Mouse (Mus musculus) heart, postnatal 0 days (tissue): Measurements from ENCODE around the gene Gdf7. TPM values are rescaled to one million over a fixed set of nuclear protein-coding genes. Genes with fewer than 3 reads are reported as not detected.

Experiments
- ATAC-seq: fragments of 200-750 bp; cut with Nextera tagmentation; 2 replicates; pipeline ENCODE4 v1.8.0; 2017; ENCODE audit warnings: low read depth, moderate number of reproducible peaks, moderate library complexity; ENCODE audit not compliant: insufficient read depth
- DNase-seq: peaks from one replicate; pipeline ENCODE4 v3.0.0-alpha.2; 2016; ENCODE audit warnings: low spot score
- H3K27ac ChIP-seq: fragments of 300-500 bp; sonication (generic); 2 replicates; pipeline ENCODE4 v1.5.1; 2014; ENCODE audit warnings: low read depth, mild to moderate bottlenecking
- H3K27me3 ChIP-seq: fragments of 300-500 bp; sonication (generic); 2 replicates; pipeline ENCODE4 v1.6.1; 2014; ENCODE audit warnings: low read length, mixed read lengths; ENCODE audit not compliant: control insufficient read depth, insufficient read depth
- H3K36me3 ChIP-seq: fragments of 300-500 bp; sonication (generic); replicated peaks from 2 replicates; pipeline ENCODE4 v1.6.1; 2014; ENCODE audit warnings: low read length, mixed read lengths; ENCODE audit not compliant: control insufficient read depth, insufficient read depth
- H3K4me1 ChIP-seq: fragments of 300-500 bp; sonication (generic); 2 replicates; pipeline ENCODE4 v1.6.1; 2014; ENCODE audit warnings: antibody characterized with exemption; ENCODE audit not compliant: control insufficient read depth, insufficient read depth
- H3K4me2 ChIP-seq: fragments of 300-500 bp; sonication (generic); 2 replicates; pipeline ENCODE4 v1.6.1; 2014; ENCODE audit warnings: low read depth, mild to moderate bottlenecking, low read length, moderate library complexity
- H3K4me3 ChIP-seq: fragments of 300-500 bp; sonication (generic); 2 replicates; pipeline ENCODE4 v1.5.1; 2014; ENCODE audit warnings: low read depth, low read length
- H3K9ac ChIP-seq: fragments of 300-500 bp; sonication (generic); replicated peaks from 2 replicates; pipeline ENCODE4 v1.6.1; 2014; ENCODE audit warnings: low read depth, low read length, mixed read lengths
- H3K9me3 ChIP-seq: fragments of 300-500 bp; sonication (generic); replicated peaks from 2 replicates; pipeline ENCODE4 v1.6.1; 2016; ENCODE audit warnings: low read length; ENCODE audit not compliant: control insufficient read depth
- CTCF ChIP-seq: IDR thresholded peaks from 2 replicates; pipeline ENCODE4 v1.5.1; 2016; ENCODE audit warnings: antibody characterized with exemption, control low read depth, low read depth
- EP300 ChIP-seq: IDR thresholded peaks from 2 replicates; pipeline ENCODE4 v1.6.1; 2016; ENCODE audit warnings: antibody characterized with exemption, low read depth
- WGBS: fragments of 180-500 bp; shearing (Covaris S2); extraction: QIAGEN DNeasy Blood & Tissue Kit; methylation state at CpG from one replicate; pipeline ENCODE4 v1.1.7; 2014; 5-methylcytosine and 5-hydroxymethylcytosine counted together
- polyA plus RNA-seq: library from polyadenylated mRNA; unstranded; fragments of >200 nt; fragmentation: Nextera tagmentation; extraction: Ambion mirVana; gene quantifications from 2 replicates; pipeline ENCODE4 v1.2.1, GENCODE M21; 2015
- total RNA-seq: library from RNA; depleted of rRNA; stranded (reverse); fragments of >200 nt; gene quantifications from 2 replicates; pipeline ENCODE4 v1.2.3, GENCODE M21; 2014; ENCODE audit warnings: low replicate concordance

Gene Gdf7
- total and polyA plus RNA-seq, 2 experiments from 2014 or later, result not detected

- 38% methylated on average over 5 of the region's 5 CpGs for WGBS
- Histone ChIP-seq H3K4me1 (no peaks in the 10 kb centered on the region), H3K36me3 (peaks cover 45% of the 10 kb centered on the region), H3K4me3 (no peak overlapping the region), H3K27ac (no peak overlapping the region), H3K27me3 (no peaks in the 10 kb centered on the region), H3K9me3 (no peaks in the 10 kb centered on the region), H3K9ac (no peak overlapping the region), H3K4me2 (no peak overlapping the region)
- TF ChIP-seq EP300 (no peak), CTCF (peak; percentile 92)
- ATAC-seq (peak; percentile 66), DNase-seq (peak; percentile 43)
Measured at GRCm38 (mm10) chr12:8320084-8320713, 18.4 kb upstream of the Gdf7 start.

- Histone ChIP-seq H3K4me2 (no peak overlapping the region), H3K4me3 (no peak overlapping the region), H3K36me3 (peaks cover 27% of the 10 kb centered on the region)
Measured at GRCm38 (mm10) chr12:8316541-8316940, 14.8 kb upstream of the Gdf7 start.

GRCm38 (mm10) chr12:8313773-8314172 lies 12.0 kb upstream of the Gdf7 start:
- no peak for DNase-seq
- Histone ChIP-seq H3K27me3 (0 out of 2 replicates have a peak, but pooled peaks cover 5% of the 10 kb centered on the region), H3K9me3 (no peaks in the 10 kb centered on the region), H3K4me2 (peak overlapping the region; percentile 85), H3K4me1 (no peaks in the 10 kb centered on the region; the same call in 1 of the 2 replicates), H3K27ac (no peak overlapping the region), H3K9ac (peak overlapping the region; percentile 72), H3K36me3 (peaks cover 13% of the 10 kb centered on the region), H3K4me3 (peak overlapping the region; percentile 71)
- TF ChIP-seq CTCF, result no peak
- TF ChIP-seq EP300, result no peak
- 19% methylated on average over 12 of the region's 12 CpGs for WGBS
- peak; percentile 8; the same call in 1 of the 2 replicates for ATAC-seq

More at GRCm38 (mm10) chr12:8316541-8316940, 14.8 kb upstream of the Gdf7 start:
- Histone ChIP-seq H3K27me3 (no peaks in the 10 kb centered on the region), H3K9me3 (no peaks in the 10 kb centered on the region), H3K27ac (no peak overlapping the region), H3K4me1 (no peaks in the 10 kb centered on the region; the same call in 1 of the 2 replicates), H3K9ac (no peak overlapping the region)
- TF ChIP-seq EP300 (no peak), CTCF (peak; percentile 14; the same call in 1 of the 2 replicates)
- 87% methylated on average over 5 of the region's 5 CpGs for WGBS
- ATAC-seq (no peak), DNase-seq (no peak)

- TF ChIP-seq CTCF (peak; percentile 91), EP300 (no peak)
- Histone ChIP-seq H3K27ac (0 out of 2 replicates have a peak within 1 kb of the TSS, but pooled peaks have one; percentile 13), H3K9ac (peak within 1 kb of the TSS; percentile 72), H3K4me2 (peak within 1 kb of the TSS; percentile 85), H3K4me3 (peak within 1 kb of the TSS; percentile 71), H3K36me3 (peaks cover 9% of the 10 kb centered on the region; the same call in 1 of the 2 replicates), H3K9me3 (no peaks in the 10 kb centered on the region), H3K27me3 (0 out of 2 replicates have a peak, but pooled peaks cover 5% of the 10 kb centered on the region), H3K4me1 (no peaks in the 10 kb centered on the region; the same call in 1 of the 2 replicates)
- under 1% methylated on average over 38 of the region's 38 CpGs for WGBS
- ATAC-seq (peak; percentile 88), DNase-seq (peak; percentile 84)
Measured at GRCm38 (mm10) chr12:8313270-8313771, 11.6 kb upstream of the Gdf7 start, which contains the start of gene Hs1bp3. Gene Hs1bp3, plus strand, starts transcription at chr12:8313432.

- no peaks in the 10 kb centered on the region for H3K9me3 ChIP-seq
- 0 out of 2 replicates have a peak, but pooled peaks cover under 1% of the 10 kb centered on the region for H3K36me3 ChIP-seq
- TF ChIP-seq EP300 (no peak), CTCF (no peak)
- H3K4me2 ChIP-seq, result no peak overlapping the region
- ATAC-seq (no peak), DNase-seq (no peak)
- 81% methylated on average over 4 of the region's 4 CpGs for WGBS
- H3K4me1 ChIP-seq, result no peaks in the 10 kb centered on the region; the same call in 1 of the 2 replicates
- no peak overlapping the region for H3K9ac ChIP-seq
- H3K27me3 ChIP-seq, result 0 out of 2 replicates have a peak, but pooled peaks cover 5% of the 10 kb centered on the region
- no peak overlapping the region for H3K27ac ChIP-seq
- H3K4me3 ChIP-seq, result no peak overlapping the region
Measured at GRCm38 (mm10) chr12:8312266-8312665, 10.5 kb upstream of the Gdf7 start.
